Comparison of ENCODE assay signal across 12 mouse cellular contexts in the genomic region with DNA sequence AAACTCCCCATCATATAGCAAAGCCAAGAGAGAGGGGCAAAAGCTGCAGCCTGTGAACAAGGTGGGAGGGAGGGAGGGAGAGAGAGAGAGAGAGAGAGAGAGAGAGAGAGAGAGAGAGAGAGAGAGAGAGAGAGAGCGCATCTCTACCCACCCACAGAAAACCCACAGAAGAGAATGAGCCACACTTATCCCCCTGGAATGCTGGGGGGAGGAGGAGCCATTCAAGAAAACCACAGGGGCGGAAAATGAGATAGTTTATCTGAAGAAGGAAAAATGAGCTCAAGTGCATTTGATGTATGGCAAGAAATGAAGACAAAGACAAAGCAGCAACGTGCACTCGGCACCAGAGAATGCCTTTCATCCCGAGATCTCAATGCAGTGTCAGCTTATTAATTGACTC.
A peak's percentile ranks its signal among the peaks of the same experiment; 100 is the strongest.
DNase-seq lines count a peak whose midpoint lies in the region; ATAC-seq and TF ChIP-seq lines count a peak whose summit lies in the region.
"Had no signal": no experiment of that assay in that cellular context is flagged by ENCODE, and none has a peak within 500 bp of the region (broad histone marks: within the 10 kb centered on the region; RNA-seq: fewer than 3 reads in every experiment).

No protein-coding gene starts in this region.

- no peak overlapping the region for H3K9ac ChIP-seq in hindbrain, postnatal 0 days (replicated peaks; ENCODE audit: low read length)
- no peak overlapping the region for H3K9ac ChIP-seq in hindbrain, embryonic 13.5 days
- no peak overlapping the region for H3K9ac ChIP-seq in neural tube, embryonic 14.5 days (replicated peaks; ENCODE audit: low read depth, low read length)
- no peak overlapping the region for H3K9ac ChIP-seq in heart, adult 2 months (ENCODE audit: low read depth, low read length)
- no peak overlapping the region for H3K9ac ChIP-seq in heart, embryonic 12.5 days
- H3K9ac ChIP-seq: liver, embryonic 15.5 days had no signal

- no peak overlapping the region for H3K4me2 ChIP-seq in hindbrain, postnatal 0 days (ENCODE audit: low read depth, low read length)
- peak overlapping the region; percentile 16; the same call in 1 of the 2 replicates for H3K4me2 ChIP-seq in hindbrain, embryonic 13.5 days
- H3K4me2 ChIP-seq in neural tube, embryonic 14.5 days (ENCODE audit: low read depth, low read length), result no peak overlapping the region
- H3K4me2 ChIP-seq in heart, embryonic 12.5 days, result no peak overlapping the region
- H3K4me2 ChIP-seq: liver, embryonic 15.5 days had no signal

- H3K27ac ChIP-seq in hindbrain, embryonic 10.5 days, result 0 out of 2 replicates have a peak overlapping the region, but pooled peaks have one; percentile 56
- no peak overlapping the region for H3K27ac ChIP-seq in hindbrain, postnatal 0 days
- H3K27ac ChIP-seq in hindbrain, embryonic 13.5 days, result peak overlapping the region; percentile 20; the same call in 1 of the 2 replicates
- no peak overlapping the region; the same call in 1 of the 2 replicates for H3K27ac ChIP-seq in neural tube, embryonic 14.5 days (ENCODE audit: low read depth, low read length)
- no peak overlapping the region for H3K27ac ChIP-seq in heart, adult 2 months
- H3K27ac ChIP-seq in heart, embryonic 12.5 days (ENCODE audit: poor library complexity, severe bottlenecking), result no peak overlapping the region
- H3K27ac ChIP-seq: liver, embryonic 15.5 days had no signal

- DNase-seq in hindbrain, embryonic 10.5 days (ENCODE audit: low spot score), result no peak
- DNase-seq in hindbrain, postnatal 0 days (ENCODE audit: low spot score), result no peak
- DNase-seq in embryo, embryonic 11 days, result peak; percentile 25
- no peak for DNase-seq in heart, postnatal 4 days
- DNase-seq in heart, adult 2 months, result no peak
- DNase-seq: cerebellum, adult 9-11 months; kidney, adult 8-10 months; thymus, adult 18-20 months had no signal

- WGBS in hindbrain, embryonic 10.5 days, result 46% methylated on average over 5 of the region's 5 CpGs
- 23% methylated on average over 5 of the region's 5 CpGs for WGBS in hindbrain, postnatal 0 days
- 19% methylated on average over 5 of the region's 5 CpGs for WGBS in hindbrain, embryonic 13.5 days
- WGBS in neural tube, embryonic 14.5 days, result 15% methylated on average over 5 of the region's 5 CpGs
- WGBS in heart, adult 2 months, result 42% methylated on average over 5 of the region's 5 CpGs
- WGBS in heart, embryonic 12.5 days, result 41% methylated on average over 5 of the region's 5 CpGs

- no peaks in the 10 kb centered on the region for H3K9me3 ChIP-seq in hindbrain, embryonic 10.5 days
- H3K9me3 ChIP-seq in hindbrain, postnatal 0 days (ENCODE audit: low read length), result no peaks in the 10 kb centered on the region
- no peaks in the 10 kb centered on the region for H3K9me3 ChIP-seq in hindbrain, embryonic 13.5 days
- no peaks in the 10 kb centered on the region for H3K9me3 ChIP-seq in neural tube, embryonic 14.5 days (ENCODE audit: control insufficient read depth, low read length)
- H3K9me3 ChIP-seq in heart, embryonic 12.5 days (replicated peaks), result no peaks in the 10 kb centered on the region
- H3K9me3 ChIP-seq: liver, embryonic 15.5 days had no signal

- H3K4me1 ChIP-seq in hindbrain, embryonic 10.5 days (replicated peaks), result peaks cover 14% of the 10 kb centered on the region
- no peaks in the 10 kb centered on the region for H3K4me1 ChIP-seq in hindbrain, postnatal 0 days (ENCODE audit: insufficient read depth, low read length)
- peaks cover 13% of the 10 kb centered on the region for H3K4me1 ChIP-seq in hindbrain, embryonic 13.5 days (replicated peaks)
- H3K4me1 ChIP-seq in neural tube, embryonic 14.5 days (ENCODE audit: control insufficient read depth, insufficient read depth, low read length), result 0 out of 2 replicates have a peak, but pooled peaks cover 3% of the 10 kb centered on the region
- H3K4me1 ChIP-seq in heart, adult 2 months (ENCODE audit: control insufficient read depth, insufficient read depth, low read length), result no peaks in the 10 kb centered on the region
- H3K4me1 ChIP-seq in heart, embryonic 12.5 days (replicated peaks), result peaks cover 7% of the 10 kb centered on the region; the same call in 1 of the 2 replicates
- H3K4me1 ChIP-seq: liver, embryonic 15.5 days had no signal

- H3K36me3 ChIP-seq in hindbrain, embryonic 10.5 days, result no peaks in the 10 kb centered on the region
- no peaks in the 10 kb centered on the region for H3K36me3 ChIP-seq in hindbrain, postnatal 0 days (ENCODE audit: insufficient read depth, low read length)
- no peaks in the 10 kb centered on the region for H3K36me3 ChIP-seq in hindbrain, embryonic 13.5 days
- H3K36me3 ChIP-seq in neural tube, embryonic 14.5 days (ENCODE audit: control insufficient read depth, insufficient read depth, low read length), result no peaks in the 10 kb centered on the region
- no peaks in the 10 kb centered on the region for H3K36me3 ChIP-seq in heart, adult 2 months (ENCODE audit: control insufficient read depth, insufficient read depth, low read length)
- no peaks in the 10 kb centered on the region for H3K36me3 ChIP-seq in heart, embryonic 12.5 days
- H3K36me3 ChIP-seq: liver, embryonic 15.5 days had no signal

- no peak for TF ChIP-seq CTCF in hindbrain, postnatal 0 days (IDR thresholded peaks at IDR 0.05; ENCODE audit: low read depth)
- no peak for TF ChIP-seq CTCF in heart, adult 2 months (IDR thresholded peaks at IDR 0.05)

- H3K79me2 ChIP-seq in heart, adult 2 months (replicated peaks; ENCODE audit: control insufficient read depth, insufficient read depth, low read length), result no peaks in the 10 kb centered on the region

- H3K4me3 ChIP-seq in hindbrain, embryonic 10.5 days, result no peak overlapping the region
- no peak overlapping the region for H3K4me3 ChIP-seq in hindbrain, postnatal 0 days (ENCODE audit: low read length)
- no peak overlapping the region for H3K4me3 ChIP-seq in hindbrain, embryonic 13.5 days
- no peak overlapping the region for H3K4me3 ChIP-seq in neural tube, embryonic 14.5 days (ENCODE audit: low read depth, low read length)
- H3K4me3 ChIP-seq in heart, adult 2 months, result no peak overlapping the region
- no peak overlapping the region for H3K4me3 ChIP-seq in heart, embryonic 12.5 days
- H3K4me3 ChIP-seq: liver, embryonic 15.5 days had no signal

- H3K27me3 ChIP-seq in hindbrain, embryonic 10.5 days (ENCODE audit: insufficient read depth, poor library complexity, severe bottlenecking), result no peaks in the 10 kb centered on the region
- no peaks in the 10 kb centered on the region for H3K27me3 ChIP-seq in hindbrain, postnatal 0 days (ENCODE audit: insufficient read depth, low read length)
- no peaks in the 10 kb centered on the region for H3K27me3 ChIP-seq in hindbrain, embryonic 13.5 days
- no peaks in the 10 kb centered on the region for H3K27me3 ChIP-seq in neural tube, embryonic 14.5 days (ENCODE audit: control insufficient read depth, insufficient read depth, low read length)
- no peaks in the 10 kb centered on the region for H3K27me3 ChIP-seq in heart, adult 2 months (ENCODE audit: control insufficient read depth, insufficient read depth, low read length)
- no peaks in the 10 kb centered on the region for H3K27me3 ChIP-seq in heart, embryonic 12.5 days (replicated peaks)
- H3K27me3 ChIP-seq: liver, embryonic 15.5 days had no signal

- TF ChIP-seq EP300 in heart, adult 2 months (IDR thresholded peaks at IDR 0.05; ENCODE audit: insufficient read depth, low read depth, low read length), result no peak

- ATAC-seq in hindbrain, postnatal 0 days, result no peak
- peak; percentile 59 for ATAC-seq in hindbrain, embryonic 13.5 days (ENCODE audit: low FRiP score)
- peak; percentile 54 for ATAC-seq in neural tube, embryonic 14.5 days (ENCODE audit: low read depth)
- no peak for ATAC-seq in heart, embryonic 12.5 days (ENCODE audit: insufficient number of reproducible peaks, low FRiP score)

- intact Hi-C loops in heart, adult 2 months (cut with DNase I), result no loop called here

- TF ChIP-seq POLR2A in heart, adult 2 months (IDR thresholded peaks at IDR 0.05; ENCODE audit: insufficient read depth, low read depth, low read length), result no peak

Comparison
In these comparisons a context has a peak if more than half of its experiments do, and no peak if none do; other contexts are left out.
1. H3K27ac ChIP-seq: peak in hindbrain, embryonic 10.5 days (single experiment) and hindbrain, embryonic 13.5 days (single experiment); none in hindbrain, postnatal 0 days (single experiment), neural tube, embryonic 14.5 days (single experiment), heart, adult 2 months (single experiment) and heart, embryonic 12.5 days (single experiment).
2. ATAC-seq: peak in hindbrain, embryonic 13.5 days (single experiment) and neural tube, embryonic 14.5 days (single experiment); none in hindbrain, postnatal 0 days (single experiment) and heart, embryonic 12.5 days (single experiment).